Mouse (Mus musculus) mouse embryonic stem cell (cell line): ENCODE results near the gene Hk2.
"Not testable (repeated sequence)": the region's sequence is repeated elsewhere in the genome, so short reads cannot be mapped to it uniquely, and the experiment has no call there.

Experiments
- in situ Hi-C, 2 experiments: fragments of 300-500 bp; cut with MboI; formaldehyde crosslinking; loops; 1 replicate in 1 of 2; 3 replicates in 1 of 2; pipeline ENCODE4 v1.14.3; 2019 to 2020; ENCODE audit warnings: low sequenced_read_pairs in 2 of 2, low pct_unique_long_range_greater_than_20kb in 1 of 2, mixed read lengths in 1 of 2; ENCODE audit not compliant: unreplicated experiment in 1 of 2

Gene Hk2

GRCm38 (mm10) chr6:82714243-82714642 is 60.0 kb downstream of the Hk2 start:
- in situ Hi-C loops, result no loop called here

GRCm38 (mm10) chr6:82707742-82708141 is 66.5 kb downstream of the Hk2 start:
- in situ Hi-C loops, result no loop called here

GRCm38 (mm10) chr6:82707241-82707640 is 67.0 kb downstream of the Hk2 start:
- in situ Hi-C loops, result no loop called here

- in situ Hi-C loops, result no loop called here
Observed at GRCm38 (mm10) chr6:82705221-82705620, 69.0 kb downstream of the Hk2 start, which contains the start of gene Pole4. Pole4 (minus strand) TSS chr6:82705365.

GRCm38 (mm10) chr6:82703710-82704109 is 70.5 kb downstream of the Hk2 start:
- in situ Hi-C loops, result loop anchor here in 1 of 2 experiments (5.0 kb wide), 1 partner anchor 51 kb away; no protein-coding TSS in a partner anchor

DNA sequence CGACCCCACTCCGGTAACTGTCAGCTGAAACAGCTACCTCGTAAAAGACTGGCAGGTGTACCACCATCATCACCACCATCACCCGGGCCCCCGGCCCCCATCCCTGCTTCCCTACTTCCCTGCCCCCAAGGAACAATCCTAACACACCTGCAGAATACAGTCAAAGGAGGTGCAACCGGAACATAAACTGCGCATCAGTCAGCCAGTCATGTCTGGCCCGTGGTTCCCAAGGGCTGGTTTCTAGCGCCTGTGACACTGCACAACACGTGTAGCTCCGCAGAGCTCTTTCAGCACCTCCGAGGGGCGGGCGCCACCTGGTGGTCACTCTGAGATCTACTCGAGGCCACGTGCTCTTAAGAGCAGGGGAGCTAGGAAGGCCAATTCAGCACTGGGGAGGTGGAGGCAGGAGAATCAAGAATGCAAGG is 71.6 kb downstream of the Hk2 start:
- in situ Hi-C loops, result loop anchor here in 1 of 2 experiments (5.0 kb wide), 1 partner anchor 50 kb away; no protein-coding TSS in a partner anchor

GRCm38 (mm10) chr6:82701296-82701695 is 73.0 kb downstream of the Hk2 start:
- in situ Hi-C loops, result loop anchor here in 1 of 2 experiments (5.0 kb wide), 1 partner anchor 49 kb away; no protein-coding TSS in a partner anchor

DNA sequence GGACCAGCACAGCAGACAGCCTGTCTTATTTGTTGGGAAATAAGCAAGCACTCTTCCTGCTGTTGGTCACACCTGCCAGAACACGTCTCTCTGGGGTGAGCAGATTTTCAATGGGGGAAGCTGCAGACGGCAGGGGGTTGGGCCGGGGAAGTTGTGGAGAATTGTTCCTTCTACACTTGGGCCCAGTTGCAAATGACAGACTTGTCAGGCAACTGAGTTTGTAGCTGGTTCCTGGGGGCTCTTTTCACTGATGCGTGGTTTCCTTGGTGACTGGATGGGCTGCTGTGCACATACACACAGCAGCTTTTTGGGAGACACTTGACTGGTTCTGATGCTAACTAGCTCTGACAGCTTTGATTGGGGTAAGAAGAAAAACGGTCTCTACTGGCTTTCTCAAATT is 74.4 kb downstream of the Hk2 start:
- in situ Hi-C loops, result loop anchor here in 1 of 2 experiments (5.0 kb wide), 1 partner anchor 48 kb away; no protein-coding TSS in a partner anchor

- in situ Hi-C loops, result no loop called here
Observed at GRCm38 (mm10) chr6:82696736-82697135, 77.5 kb downstream of the Hk2 start.

- in situ Hi-C loops, result no loop called here
Observed at GRCm38 (mm10) chr6:82694668-82695067, 79.6 kb downstream of the Hk2 start.

DNA sequence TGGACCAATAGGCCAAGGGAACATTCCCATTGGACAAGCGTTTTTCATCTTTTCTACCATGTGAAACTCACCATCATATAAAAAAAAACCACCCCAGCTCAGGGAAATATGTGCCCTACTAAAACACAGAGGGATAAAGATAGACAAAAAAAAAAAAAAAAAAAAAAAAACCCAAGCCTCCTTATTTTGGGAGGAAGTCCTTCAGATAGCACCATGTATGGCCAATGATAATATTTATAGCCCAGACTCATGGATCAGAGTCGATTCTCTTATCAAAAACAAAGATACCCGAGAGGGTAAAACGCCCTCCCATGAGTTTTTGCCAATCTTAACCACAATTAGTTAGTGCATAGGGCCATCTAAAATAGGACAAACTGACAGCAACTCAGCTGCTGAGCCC is 84.8 kb downstream of the Hk2 start:
- in situ Hi-C loops, result no loop called here

- in situ Hi-C loops, result not testable (repeated sequence)
Observed at GRCm38 (mm10) chr6:82688586-82688985, 85.7 kb downstream of the Hk2 start.

DNA sequence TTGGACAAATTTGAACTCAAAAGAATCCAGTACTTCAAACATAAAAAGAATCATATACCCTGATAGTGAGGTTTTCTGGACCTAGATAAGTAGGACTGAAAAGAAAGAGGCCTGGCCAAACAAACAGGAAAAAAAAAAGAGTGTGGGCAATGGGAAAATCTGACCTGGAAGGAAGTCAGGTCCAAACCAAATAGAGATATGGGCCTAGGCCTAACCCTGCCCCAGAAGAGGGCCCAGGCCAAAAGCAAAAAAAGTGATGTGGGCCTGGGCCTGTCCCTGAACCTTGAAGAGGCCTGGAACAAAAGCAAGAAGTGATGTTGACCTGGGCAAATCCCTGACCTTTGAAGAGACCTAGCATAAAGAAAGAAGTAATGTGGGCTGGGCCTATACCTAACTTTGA is 90.1 kb downstream of the Hk2 start:
- in situ Hi-C loops, result no loop called here

DNA sequence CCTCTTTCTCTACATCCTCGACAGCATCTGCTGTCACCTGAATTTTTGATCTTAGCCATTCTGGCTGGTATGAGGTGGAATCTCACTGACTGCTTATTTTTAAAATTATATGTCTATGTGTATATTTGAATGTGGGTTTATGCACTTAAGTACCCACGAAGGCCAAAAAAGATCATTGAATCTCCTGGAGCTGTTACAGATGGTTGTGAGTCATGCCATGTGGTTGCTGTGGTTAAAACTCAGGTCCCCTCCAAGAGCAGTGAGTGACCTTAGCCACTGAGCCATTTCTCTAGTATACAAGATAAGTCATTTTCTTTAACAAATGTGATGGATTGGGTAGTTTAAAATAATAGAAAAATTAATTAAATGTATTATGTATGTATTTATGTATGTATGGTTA is 95.0 kb downstream of the Hk2 start:
- in situ Hi-C loops, result not testable (repeated sequence)

DNA sequence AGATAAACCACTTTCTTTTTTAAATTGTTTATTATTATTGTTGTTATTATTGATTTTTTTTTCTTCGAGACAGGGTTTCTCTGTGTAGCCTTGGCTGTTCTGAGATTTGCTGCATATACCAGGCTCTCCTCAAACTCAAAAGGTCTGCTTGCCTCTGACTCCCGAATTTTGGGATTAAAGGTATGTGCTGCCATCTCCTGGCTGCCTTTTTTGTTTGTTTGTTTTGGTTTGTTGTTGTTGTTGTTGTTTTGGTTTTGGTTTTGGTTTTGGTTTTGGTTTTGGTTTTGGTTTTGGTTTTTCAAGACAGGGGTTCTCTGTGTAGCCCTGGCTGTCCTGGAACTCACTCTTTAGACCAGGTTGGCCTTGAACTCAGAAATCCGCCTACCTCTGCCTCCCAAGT is 96.6 kb downstream of the Hk2 start:
- in situ Hi-C loops, result not testable (repeated sequence)
